Mouse (Mus musculus) cerebellum, postnatal 36 days (tissue): Measurements from ENCODE around the gene Cnih2.
"Not testable (repeated sequence)": the region's sequence is repeated elsewhere in the genome, so short reads cannot be mapped to it uniquely, and the experiment has no call there.

Experiments used
- DNase-seq, 2 experiments: peaks; one replicate each; pipeline ENCODE4 v3.0.0; 2021 to 2022; ENCODE audit warnings: mixed read lengths in 2 of 2

Cnih2 gene

DNA sequence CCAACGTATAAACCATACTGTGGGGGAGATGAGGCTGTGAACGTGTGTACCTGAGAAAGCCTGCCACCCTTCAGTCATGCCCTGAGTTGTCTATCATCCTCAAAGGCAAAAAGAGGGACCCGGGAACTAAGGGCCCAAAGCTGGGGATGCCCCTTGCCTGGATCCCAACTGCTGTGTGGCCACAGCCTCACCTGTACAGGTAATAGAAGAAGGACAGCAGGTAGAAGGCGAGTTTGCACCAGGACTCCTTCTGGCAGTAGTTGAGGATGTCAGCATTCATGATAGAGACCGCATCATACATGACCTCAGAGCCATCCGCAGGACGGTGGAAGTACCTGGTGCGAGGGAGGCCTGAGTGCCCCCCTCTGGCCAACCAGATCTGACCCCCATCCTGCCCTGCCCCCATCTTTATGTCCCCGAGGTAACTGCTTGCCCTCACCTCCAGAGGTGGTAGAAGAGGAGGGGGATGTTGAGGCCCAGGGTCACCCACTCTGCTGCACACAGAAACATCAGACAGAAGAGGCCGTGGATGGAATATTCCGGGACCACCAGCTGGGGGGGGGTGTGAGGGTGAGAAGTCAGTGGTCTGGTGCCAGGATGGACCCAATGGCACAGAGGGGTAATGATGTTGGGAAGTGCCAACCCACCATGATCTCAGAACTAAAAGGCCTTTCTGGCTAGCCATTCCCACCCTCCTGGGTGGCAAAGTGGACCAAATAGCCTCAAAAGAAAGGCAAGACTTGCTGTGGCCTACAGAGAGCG lies 4.7 kb downstream of the Cnih2 start:
- DNase-seq = no peak

DNA sequence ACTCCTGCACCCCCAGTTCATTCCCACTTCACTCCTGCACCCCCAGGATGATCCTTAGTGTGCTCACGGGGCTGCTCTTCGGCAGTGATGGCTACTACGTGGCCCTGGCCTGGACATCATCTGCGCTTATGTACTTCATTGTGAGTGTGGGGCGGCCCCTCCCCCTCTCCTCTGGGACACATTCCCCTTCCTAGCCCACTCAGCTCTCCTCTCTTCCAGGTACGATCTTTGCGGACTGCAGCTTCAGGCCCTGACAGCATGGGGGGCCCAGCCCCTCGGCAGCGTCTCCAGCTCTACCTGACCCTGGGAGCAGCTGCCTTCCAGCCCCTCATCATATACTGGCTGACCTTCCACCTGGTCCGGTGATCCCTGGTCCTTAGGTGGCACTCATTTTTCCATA lies 6.2 kb downstream of the Cnih2 start:
- no peak for DNase-seq

DNA sequence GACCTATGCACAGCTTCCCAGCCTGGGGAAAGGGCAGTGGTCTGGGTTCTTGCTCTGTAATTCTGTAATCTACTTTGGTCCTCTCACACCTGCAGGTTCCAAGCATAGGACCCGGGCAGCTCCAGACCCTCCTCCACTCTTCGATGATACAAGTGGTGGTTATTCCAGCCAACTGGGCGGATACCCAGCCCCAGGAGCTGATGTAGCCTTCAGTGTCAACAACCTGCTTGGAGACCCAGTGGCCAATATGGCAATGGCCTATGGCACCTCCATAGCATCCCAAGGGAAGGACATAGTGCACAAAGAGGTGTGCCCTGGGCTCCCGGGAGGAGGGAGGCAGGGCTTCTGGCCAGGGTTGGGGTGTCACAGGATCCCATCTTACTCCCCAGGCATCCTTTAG lies 9.0 kb downstream of the Cnih2 start:
- no peak for DNase-seq

DNA sequence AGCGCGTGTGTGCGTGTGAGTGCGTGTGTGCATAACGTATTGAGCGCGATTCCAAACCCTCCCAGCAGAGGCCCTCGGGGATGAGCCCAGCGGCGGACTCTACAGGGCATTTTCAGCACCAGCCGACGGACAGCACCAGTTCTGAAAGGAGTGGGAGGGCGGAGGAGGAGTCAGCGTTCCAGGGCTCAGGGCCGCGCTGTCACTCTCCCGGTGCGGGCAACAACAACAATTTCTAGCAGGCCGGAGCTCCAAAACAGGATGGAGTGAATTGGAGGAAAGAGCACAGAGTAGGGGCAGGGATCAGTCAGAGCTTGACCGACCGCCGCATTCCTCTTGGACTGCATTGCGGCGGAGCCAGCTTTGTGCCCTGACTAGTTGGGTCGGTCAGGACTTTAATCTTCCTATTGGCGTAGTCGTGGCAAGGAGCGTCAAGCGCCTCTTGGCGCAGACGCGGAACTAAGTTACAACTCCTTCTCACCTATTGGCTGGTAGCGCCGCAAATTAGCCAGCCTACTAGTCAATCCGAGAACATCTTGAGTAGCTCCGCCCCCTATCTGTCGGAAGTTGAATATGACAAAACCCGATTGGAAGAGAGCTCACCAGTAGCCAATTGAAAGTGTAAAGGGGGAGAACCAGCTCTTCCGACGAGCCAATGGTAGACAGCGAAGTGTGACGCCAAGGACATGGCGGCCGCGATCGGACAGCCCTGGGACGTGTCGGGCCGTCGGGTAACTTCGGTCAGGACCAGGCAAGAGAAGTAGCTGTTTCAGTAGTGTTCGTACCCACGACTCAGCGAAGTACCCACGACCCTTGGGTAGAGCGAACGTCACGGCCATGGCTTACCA lies 10.2 kb downstream of the Cnih2 start, which contains the start of gene Yif1a:
Yif1a (plus strand) TSS at position 655 of the 845 bp plus-strand sequence.
- peak; percentile 89 to 94 for DNase-seq

DNA sequence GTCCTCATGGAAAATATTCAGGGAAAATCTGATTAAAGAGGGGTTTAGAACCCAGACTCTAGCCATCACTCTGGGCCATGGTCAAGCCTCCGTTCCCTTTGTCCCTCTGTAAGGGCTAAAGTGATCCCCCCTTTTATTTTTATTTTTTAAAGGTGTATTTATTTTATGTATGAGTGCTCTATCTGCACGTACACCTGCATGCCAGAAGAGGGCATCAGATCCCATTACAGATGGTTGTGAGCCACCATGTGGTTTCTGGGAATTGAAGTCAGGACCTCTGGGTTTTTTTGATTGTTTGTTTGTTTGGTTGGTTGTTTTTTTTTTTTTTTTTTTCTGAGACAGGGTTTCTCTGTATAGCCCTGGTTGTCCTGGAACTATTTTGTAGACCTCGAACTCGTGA lies 11.8 kb downstream of the Cnih2 start:
- DNase-seq = not testable (repeated sequence)

DNA sequence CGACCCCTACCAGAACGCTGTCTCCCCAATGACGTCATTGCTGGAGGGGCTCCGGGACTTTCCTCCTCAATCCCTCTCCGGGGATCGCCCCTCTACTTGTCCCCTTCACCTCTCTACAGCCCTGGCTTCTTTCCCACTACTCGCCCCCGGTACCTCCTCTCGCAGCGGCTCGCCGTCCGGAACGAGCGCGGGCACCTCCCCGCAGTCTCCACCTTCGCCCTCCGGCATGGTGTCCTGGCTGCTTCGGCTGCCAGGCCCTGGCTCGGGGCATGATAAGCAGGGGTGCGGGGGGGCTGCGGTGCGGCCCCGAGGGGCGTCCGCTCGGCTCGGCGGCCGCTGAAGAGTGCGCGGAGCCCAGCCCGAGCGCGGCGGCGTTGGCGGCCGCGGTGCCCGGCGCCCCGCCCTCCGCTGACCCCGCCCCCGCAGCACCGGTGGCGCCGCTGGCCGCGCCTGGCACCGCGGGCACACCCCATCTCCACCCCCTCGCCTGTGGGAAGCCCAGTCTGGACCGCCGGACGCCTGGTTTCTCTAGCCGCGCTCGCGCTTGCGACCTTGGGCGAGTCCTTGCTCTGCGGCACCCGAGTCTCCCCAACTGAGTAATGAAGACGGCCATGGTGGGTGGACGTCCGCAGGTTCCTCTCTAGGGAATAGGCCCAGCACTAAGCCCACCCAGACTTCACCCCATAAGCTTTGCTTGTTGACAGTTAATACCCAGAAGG lies 13.0 kb downstream of the Cnih2 start, which contains the start of gene Tmem151a:
Tmem151a (minus strand) TSS at position 387 of the 719 bp plus-strand sequence.
- peak; percentile 63 to 75 for DNase-seq

DNA sequence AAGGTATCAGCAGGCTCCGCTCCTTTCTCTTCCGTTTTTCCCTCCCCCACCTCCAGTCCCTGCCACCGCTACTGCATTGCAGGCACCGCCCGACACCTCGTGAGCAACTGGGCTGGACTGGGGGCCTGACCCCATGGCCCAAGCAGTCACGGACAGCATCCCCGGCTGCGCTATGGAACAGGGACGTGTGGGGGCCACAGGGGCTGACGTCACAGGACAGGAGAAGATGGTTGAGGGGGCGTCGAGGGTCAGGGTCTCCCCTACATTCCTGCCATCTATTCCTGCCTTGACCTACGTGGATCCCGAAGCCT lies 13.5 kb downstream of the Cnih2 start:
- DNase-seq = peak in 1 of 2 experiments; percentile 49

DNA sequence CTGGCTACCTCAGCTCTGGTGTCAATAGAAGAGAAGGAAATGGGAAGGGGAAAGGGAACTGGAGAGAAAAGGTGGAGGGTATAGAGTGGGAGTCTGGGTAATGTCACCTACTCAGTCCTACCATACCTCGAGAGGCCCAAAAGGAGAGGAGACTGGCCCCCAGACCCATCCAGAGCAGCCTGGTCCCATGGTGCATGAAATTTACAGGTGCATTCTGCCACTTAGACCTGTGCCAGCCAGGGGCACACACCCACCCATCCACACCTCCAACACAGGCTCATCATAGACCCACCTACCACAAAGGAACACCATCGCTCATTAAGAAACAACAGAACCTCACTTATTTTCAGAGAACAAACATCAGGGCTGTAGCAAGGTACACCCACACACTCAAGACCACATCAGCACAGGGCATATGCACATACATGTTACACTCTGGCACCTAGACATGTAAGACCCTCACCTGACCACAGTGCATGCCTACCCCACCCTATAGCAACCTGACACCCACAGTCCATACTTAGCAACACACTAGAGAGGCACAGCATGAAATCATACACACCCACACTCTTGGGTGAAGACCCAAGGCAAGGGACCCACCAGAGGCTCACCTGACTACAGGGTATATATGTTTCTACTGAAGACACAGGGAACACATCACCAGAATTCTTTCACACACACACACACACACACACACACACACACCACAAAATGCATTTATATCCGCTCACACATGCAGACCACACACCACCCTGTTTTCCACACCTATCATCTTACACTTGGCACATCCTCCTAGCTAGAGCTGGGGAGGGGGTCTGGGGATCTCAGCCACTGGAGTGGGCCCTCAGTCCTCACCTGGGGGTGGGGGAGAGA lies 14.1 kb downstream of the Cnih2 start:
- peak in 1 of 2 experiments; percentile 16 for DNase-seq

DNA sequence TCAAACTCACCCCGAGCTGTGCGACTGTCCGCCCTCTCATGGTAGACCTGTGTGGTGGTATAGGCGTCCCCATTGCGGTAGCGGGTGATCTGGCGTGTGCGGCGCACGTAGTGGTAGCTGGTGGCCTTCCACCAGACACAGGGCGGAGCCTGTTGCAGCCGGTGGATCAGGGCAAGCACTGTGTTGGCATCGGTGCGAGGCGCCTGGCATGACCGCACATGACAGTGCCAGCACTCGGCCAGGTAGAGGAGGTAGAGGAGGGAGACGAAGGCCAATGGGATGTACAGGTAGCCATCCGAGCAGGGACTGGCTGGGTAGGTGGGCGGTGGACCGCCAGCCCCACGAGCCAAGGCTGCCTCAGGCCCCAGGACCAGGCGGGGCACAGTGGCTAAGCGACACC lies 15.7 kb downstream of the Cnih2 start:
- peak in 1 of 2 experiments; percentile 22 for DNase-seq

DNA sequence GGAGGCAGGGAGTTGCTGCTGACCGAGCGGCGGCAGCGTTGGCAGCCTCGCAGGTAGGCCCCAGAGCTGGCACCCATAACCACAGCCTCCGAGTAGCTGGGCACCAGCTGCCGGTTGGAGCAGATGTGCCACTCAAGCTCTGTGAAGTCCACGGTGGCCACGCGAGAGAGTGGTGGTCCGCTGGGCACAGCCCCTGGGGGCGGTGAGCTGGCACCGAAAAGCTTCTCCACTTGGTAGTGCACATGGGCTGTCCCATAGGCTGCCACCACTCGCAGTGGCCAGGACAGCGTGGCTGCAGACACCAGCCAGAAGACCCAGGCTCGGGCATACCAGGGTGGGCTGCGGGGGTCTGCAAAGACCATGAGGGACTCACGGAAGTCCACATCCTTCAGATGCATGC lies 16.3 kb downstream of the Cnih2 start:
- DNase-seq = no peak

DNA sequence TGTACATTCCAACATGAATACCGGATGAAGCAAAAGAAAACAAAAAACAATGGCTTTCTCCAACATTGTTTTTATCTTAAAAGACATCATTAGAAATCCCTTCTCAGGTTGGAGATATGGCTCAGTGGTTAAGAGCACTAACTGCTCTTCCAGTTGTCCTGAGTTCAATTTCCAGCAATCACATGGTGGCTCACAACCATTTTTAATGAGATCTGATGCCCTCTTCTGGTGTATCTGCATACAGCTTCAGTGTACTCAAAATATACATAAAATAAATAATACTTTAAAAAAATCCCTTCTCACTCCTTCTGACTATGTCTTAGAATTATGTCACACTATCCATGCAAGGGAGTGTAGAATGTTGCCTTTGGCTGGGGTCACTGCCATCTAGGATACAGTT lies 19.0 kb downstream of the Cnih2 start:
- no peak for DNase-seq

DNA sequence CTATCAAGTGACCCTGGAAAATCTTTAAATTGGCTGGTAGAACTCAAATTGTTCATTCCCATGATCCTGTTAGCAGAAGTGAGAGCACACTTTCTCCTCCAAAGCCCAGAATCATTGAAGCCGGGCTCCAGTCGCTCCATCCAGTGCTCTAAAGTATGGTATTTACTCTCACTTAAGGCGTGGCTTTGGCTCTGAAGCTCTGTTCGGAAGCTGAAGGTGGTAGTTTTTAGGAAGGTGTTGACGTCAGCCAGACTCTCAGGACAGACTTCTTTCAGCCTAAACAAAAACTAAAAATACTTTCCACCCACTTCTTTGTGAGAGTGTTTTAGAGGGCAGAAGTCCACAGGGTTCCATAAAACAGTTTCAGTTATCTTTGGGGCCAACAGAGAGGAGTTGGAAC lies 24.8 kb downstream of the Cnih2 start:
- DNase-seq = no peak

DNA sequence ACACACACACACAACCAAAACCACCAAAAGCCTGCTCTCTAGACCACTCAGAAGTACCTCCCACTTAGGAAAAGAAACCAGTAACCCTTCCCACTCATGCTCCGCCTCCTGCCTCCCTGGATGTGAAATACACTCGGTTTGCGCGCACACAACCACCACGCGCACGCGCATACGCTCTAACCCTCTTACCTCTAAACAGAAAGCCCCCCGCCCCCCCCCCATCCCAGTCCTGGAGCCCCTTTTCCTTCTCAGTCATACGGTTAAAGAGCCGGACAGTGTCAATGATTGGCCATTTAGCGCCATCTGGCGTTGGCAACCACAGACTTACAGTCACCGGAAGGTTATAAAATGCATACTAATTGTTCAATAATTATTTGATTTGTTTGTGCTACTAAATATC lies 25.3 kb downstream of the Cnih2 start:
- DNase-seq = peak; percentile 65 to 66

DNA sequence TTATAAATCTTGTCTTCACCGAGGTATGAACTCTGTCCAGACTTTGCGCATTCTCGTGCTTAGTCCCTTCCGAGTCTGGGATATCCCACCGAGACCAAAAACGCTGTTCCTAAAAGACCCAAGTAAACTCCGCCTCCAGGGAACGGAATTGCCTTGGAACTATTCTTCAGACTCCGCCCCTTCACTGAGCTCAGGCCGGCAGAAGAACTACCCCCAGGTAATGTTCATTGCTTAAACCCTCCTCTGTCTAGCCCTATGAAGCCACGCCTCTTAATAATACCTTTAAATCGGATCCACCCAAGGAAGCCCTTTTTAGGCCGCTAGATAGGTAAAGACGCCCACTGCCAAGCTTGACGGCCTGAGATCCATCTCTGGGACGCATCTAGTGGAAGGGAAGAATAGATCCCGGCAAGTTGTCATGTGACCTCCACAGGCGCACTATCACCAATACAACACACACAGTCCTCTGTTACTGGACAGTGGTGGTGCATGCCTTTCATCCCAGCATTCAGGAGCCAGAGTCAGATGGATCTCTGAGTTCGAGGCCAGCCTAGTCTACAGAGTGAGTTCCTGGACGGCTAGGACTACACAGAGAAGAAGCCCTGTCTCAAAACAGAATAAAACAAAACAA lies 25.8 kb downstream of the Cnih2 start:
- DNase-seq = no peak

DNA sequence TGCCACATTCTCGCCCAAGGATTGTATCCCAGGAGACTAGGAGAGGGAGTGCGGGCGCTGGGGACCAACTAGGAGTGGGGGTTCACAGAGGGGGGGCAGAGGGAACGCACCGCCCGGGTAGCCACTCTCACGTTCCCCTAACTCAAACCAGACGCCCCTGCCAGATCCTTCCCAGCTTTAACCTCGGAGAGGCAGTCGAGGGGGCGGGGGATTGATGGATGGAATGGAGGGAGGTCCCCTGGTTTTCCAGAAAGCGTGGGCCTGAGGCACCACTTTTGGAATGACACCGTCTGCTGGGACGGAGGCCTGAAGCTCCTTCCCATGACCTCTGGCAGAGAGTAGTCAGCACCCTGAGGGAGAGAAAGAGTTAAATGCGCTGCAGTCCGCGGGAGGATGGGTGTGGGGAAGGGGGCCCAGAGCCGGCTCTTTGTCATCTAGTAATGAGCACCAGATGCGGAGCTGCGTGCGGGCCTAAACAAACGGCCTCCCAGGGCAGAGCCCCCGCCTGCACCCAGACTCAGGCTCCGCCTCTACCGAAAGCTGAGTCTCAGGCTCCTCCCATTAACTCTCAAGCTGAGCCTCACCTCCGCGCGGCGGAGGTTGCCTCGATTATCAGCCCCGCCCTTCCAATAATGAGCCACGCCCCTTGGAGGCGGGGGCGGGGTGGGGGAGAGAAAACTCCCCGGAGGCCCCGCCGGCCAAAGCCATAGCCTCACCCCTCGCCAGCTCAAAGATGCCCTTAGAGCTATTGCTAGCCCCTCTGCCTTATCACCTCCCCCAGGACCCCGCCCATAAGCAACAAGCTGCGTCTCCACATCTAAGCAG lies 26.6 kb downstream of the Cnih2 start:
- no peak for DNase-seq

DNA sequence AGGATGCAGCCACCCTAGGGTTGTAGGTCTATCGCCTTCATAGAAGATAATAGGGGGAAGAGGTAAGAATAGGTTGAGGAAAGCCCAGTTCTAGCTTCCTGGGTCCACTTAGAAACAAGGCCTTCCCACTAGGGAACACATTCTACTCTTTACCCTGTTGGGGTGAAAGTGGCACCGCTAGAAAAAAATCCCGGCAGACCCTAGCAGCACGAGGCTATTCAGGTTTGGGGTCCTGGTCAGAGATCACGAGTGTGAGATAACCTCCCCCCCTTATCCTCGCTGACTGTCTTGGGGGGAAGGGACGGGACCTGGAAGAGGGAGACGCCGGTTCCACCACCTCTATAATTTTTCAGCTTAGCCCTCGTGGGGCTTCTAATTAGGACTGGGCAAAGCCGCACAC lies 27.2 kb downstream of the Cnih2 start:
- no peak for DNase-seq

DNA sequence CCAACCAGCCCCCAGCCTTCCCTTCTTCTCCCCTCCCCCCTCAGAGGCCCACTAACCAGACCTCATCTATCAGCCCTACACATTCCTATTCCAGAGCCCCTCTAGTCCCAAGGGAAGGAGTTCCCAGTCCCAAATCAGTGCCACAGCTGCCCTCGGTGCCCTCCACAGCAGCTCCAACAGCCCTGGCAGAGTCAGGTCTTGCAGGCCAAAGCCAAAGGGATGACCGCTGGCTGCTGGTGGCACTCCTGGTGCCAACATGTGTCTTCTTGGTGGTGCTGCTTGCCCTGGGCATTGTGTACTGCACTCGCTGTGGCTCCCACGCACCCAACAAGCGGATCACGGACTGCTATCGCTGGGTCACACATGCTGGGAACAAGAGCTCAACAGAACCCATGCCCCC lies 28.3 kb downstream of the Cnih2 start:
- no peak for DNase-seq

DNA sequence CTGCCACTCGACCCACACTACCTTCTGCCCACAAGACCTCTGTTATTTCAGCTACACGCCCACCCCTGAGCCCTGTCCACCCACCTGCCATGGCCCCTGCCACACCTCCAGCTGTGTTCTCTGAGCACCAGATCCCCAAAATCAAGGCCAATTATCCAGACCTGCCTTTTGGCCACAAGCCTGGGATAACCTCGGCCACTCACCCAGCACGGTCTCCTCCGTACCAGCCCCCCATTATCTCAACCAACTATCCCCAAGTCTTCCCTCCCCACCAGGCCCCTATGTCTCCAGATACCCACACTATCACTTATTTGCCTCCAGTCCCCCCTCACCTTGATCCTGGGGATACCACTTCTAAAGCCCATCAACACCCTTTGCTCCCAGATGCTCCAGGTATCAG lies 28.8 kb downstream of the Cnih2 start:
- no peak for DNase-seq

DNA sequence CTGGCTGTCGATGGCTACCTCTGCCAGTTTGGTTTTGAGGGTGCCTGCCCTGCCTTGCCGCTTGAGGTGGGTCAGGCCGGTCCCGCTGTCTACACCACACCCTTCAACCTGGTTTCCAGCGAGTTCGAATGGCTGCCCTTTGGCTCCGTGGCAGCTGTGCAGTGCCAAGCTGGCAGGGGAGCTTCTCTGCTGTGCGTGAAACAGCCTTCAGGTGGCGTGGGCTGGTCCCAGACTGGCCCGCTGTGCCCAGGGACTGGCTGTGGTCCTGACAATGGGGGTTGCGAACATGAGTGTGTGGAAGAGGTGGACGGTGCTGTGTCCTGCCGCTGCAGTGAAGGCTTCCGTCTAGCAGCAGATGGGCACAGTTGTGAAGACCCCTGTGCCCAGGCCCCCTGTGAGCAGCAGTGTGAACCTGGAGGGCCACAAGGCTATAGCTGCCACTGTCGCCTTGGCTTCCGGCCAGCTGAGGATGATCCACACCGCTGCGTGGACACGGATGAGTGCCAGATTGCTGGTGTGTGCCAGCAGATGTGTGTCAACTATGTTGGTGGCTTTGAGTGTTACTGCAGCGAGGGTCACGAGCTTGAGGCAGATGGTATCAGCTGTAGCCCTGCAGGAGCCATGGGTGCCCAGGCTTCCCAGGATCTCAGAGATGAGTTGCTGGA lies 29.6 kb downstream of the Cnih2 start:
- no peak for DNase-seq

DNA sequence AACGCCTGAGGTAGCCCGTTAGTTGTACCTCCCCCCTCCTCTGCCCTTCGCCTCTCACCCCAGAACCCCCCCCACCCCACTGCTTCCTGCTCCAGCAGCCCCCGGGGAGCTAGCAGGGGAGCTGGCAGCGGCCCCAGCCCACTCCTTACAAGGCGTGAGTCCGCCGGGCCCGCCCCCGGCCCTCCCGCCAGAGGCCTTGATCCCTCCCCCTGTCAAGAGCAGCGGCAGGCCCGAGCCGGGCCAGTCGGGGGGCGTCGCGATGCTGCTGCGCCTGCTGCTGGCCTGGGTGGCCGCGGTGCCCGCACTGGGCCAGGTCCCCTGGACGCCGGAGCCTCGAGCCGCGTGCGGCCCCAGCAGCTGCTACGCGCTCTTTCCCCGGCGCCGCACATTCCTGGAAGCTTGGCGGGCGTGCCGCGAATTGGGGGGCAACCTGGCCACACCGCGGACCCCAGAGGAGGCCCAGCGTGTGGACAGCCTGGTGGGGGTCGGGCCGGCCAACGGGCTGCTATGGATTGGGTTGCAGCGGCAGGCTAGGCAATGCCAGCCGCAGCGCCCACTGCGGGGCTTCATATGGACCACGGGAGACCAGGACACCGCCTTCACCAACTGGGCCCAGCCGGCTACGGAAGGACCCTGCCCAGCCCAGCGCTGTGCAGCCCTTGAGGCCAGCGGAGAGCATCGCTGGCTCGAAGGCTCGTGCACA lies 30.3 kb downstream of the Cnih2 start, which contains the start of gene Cd248:
Cd248 (plus strand) TSS at position 212 of the 703 bp plus-strand sequence.
- no peak for DNase-seq
